Mouse (Mus musculus): ENCODE results near the gene Fam107b.

- TF ChIP-seq CTCF (IDR thresholded peaks at IDR 0.05; ENCODE audit: extremely low read depth, insufficient read depth, insufficient read length, insufficient replicate concordance) (no peak), POLR2A (IDR thresholded peaks at IDR 0.05; ENCODE audit: low read depth, low read length) (no peak)
These were observed 51.9 kb downstream of the Fam107b start for GRCm38 (mm10) chr2:3622158-3622557.
